Mouse (Mus musculus): ENCODE results near the gene Ndufb3. TPM values are rescaled to one million over a fixed set of nuclear protein-coding genes. Genes with fewer than 3 reads are reported as not detected.
"Not testable (repeated sequence)": the region's sequence is repeated elsewhere in the genome, so short reads cannot be mapped to it uniquely, and the experiment has no call there.

Gene Ndufb3
- total RNA-seq, 2 experiments from 2014 or later, result 110 to 119 TPM

DNA sequence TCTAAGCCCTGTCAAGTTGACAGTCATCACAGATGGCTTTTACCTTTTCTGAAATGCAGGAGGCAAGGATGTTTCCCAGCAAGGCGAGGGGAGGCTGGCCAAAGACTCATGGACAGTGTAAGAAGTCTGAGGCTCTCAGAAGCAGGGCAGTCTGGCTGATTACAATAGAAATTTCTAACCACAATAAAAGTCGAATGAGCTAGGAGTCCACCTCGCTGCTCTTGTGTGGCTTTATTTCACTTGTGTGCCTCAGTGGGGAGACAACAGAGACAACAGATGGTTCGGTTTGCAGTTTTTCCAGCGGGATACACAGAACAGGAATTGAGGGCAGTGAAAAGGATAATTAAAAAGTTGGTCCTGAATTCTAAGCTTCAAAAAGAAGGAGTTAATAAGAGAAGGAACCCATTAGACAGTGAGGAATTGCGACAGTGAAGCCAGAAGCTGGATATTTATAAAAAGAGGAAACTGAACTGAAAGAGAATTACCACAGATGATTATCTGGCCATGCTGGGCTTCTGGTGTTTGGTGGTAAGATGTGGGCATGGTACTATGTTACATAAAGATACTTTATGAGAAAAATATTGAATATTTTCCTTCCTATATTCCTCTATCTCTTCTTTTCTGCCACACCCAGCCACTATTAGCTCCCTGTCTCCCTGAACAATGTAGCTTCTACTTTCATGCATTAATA is 31.9 kb downstream of the Ndufb3 start:
- no peak for DNase-seq

GRCm38 (mm10) chr1:58618766-58619165 is 32.6 kb downstream of the Ndufb3 start:
- no peak for DNase-seq

DNA sequence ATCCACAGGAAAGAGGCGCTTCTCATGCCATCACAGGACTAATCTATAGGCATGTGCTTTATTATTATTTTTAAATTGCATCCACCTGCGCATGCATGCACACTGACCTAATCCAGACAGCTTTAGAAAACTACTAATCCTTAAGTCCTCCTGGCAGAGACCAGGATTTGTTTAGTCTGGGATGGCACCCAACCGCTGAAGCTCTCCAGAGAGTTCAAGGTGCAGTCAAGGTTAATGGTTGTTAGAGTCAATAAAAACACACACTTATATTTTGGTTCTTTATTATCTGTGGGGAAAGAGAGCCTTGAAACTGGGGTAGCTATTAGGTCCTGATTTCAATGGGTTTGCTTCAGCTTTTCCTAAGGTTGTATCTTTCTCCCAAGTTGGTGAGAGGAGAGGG is 35.1 kb downstream of the Ndufb3 start:
- no peak for DNase-seq

DNA sequence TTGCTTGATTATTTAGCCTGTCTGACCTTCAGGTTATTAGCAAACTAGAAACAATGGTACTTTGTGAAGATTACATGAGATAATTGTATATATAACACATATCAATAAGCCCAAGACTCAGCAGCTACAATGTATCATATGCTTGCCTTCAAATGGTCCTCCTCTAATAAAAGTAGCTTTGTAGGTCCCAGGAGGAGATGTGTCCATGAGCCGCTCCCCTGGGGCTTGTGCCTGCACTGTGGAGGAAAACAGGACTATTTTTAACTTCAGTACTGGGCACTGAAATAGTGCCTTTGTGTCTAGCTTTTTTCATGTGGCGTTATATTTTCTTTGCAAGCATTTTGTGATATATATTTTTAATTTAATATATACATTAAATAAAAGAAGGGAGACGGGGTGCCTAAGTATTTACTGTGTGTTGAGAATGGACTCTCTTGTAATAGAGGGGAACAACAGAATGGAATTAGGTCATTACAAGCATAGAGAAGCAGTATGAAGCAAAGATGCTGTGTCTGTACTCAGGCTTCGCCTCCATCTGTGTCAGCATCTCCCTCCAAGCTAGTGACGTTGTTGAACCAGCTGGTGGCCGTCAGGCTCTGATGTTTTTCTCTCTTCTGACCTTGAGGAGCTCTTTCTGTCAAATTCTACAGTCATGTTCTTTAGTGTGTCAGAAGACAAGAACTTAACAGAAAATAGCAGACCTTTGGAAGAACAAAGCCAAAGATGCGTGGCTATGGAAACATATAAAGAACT is 36.0 kb downstream of the Ndufb3 start:
- DNase-seq, result peak; percentile 12 to 26

DNA sequence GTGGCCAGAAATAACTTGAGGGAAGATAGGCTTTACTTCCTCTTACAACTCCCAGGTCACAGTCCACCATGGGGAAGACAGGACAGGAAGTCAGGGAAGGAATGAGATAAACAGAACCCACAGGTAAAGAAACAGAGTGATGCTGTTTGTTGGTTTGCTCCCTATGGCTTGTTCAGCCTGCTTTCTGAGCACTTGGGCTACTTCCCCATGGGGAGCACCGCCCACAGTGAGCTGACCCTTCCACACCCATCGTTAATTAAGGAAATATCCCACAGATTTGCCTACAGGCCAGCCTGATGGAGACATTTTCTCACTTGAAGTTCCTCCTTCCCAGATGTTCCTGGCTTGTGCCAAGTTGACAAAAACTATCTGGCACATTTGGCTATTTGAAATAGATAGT is 42.7 kb downstream of the Ndufb3 start:
- DNase-seq, result not testable (repeated sequence)

Other genes starting within 250 kb of the Ndufb3 start
- gene Bzw1, start 193.5 kb upstream of the Ndufb3 start, total RNA-seq (2021), result 100 to 1,000 TPM; 120 to 128 TPM
- gene Clk1, start 162.3 kb upstream of the Ndufb3 start, total RNA-seq (2021), result 100 to 1,000 TPM; 167 to 174 TPM
- 10 to 100 TPM; 19.7 to 20.5 TPM for gene Nif3l1, start 141.2 kb upstream of the Ndufb3 start, total RNA-seq (2021)
- gene Ppil3, start 140.9 kb upstream of the Ndufb3 start, total RNA-seq (2021), result 10 to 100 TPM; 26.7 to 29.7 TPM
- 10 to 100 TPM; 27.4 to 31.1 TPM for gene Orc2, start 81.3 kb upstream of the Ndufb3 start, total RNA-seq (2021)
- gene Fam126b, start 61 bp upstream of the Ndufb3 start, total RNA-seq (2021), result 100 to 1,000 TPM; 129 to 134 TPM
- not detected for gene Als2cr12, start 109.6 kb downstream of the Ndufb3 start, total RNA-seq (2021)
- 10 to 100 TPM; 38.3 to 38.9 TPM for gene Cflar, start 125.1 kb downstream of the Ndufb3 start, total RNA-seq (2021)
- gene Casp8, start 209.0 kb downstream of the Ndufb3 start, total RNA-seq (2021), result 1 to 10 TPM; 2.4 to 2.6 TPM

All from layer of hippocampus, postnatal 36 days (tissue).